Mouse (Mus musculus): ENCODE data around the gene Tmco1.

DNA sequence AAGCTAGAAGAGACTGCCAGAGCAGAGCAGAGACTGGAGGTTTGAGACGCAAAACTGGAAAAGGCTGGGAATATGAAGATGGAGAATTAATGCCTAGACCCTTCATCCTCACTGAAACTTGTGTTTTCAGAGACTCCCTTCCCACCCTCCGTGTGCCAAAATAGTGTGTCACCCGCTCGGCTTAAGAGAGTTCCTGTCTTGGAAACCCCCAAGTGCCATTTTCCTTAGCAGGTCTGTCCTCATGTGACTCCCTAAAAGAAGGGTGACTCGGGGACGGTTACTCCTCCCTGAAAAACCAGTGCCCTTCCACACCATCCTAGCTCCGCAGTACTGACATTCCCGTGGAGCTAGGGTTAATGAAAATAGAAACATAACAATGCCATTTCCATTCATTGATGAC lies 22.8 kb upstream of the Tmco1 start:
- TF ChIP-seq CTCF (IDR thresholded peaks at IDR 0.05; ENCODE audit: insufficient read depth, low read length) (no peak), POLR2A (IDR thresholded peaks at IDR 0.05; ENCODE audit: borderline replicate concordance, extremely low read depth, low read depth, low read length) (no peak)
